Mouse (Mus musculus) retina, postnatal 7 days (tissue): ENCODE results near the gene Orai1.

Experiments
- DNase-seq: peaks from one replicate; pipeline ENCODE4 v3.0.0-alpha.2; 2012; ENCODE audit warnings: low read depth, low spot score

Orai1 gene

GRCm38 (mm10) chr5:122994910-122995309, 20.0 kb upstream of the Orai1 start:
- DNase-seq: no peak

- DNase-seq: no peak
Observed at GRCm38 (mm10) chr5:122997205-122998204, 17.4 kb upstream of the Orai1 start.

GRCm38 (mm10) chr5:123000901-123001300, 14.0 kb upstream of the Orai1 start:
- no peak for DNase-seq

- no peak for DNase-seq
Observed at GRCm38 (mm10) chr5:123005716-123006592, 8.9 kb upstream of the Orai1 start.

GRCm38 (mm10) chr5:123008877-123009493, 5.9 kb upstream of the Orai1 start:
- DNase-seq: no peak

- no peak for DNase-seq
Observed at GRCm38 (mm10) chr5:123009873-123010272, 5.0 kb upstream of the Orai1 start.

GRCm38 (mm10) chr5:123010806-123011205, 4.1 kb upstream of the Orai1 start:
- no peak for DNase-seq

- no peak for DNase-seq
Observed at GRCm38 (mm10) chr5:123011705-123012104, 3.2 kb upstream of the Orai1 start.

- peak; percentile 56 for DNase-seq
Observed at GRCm38 (mm10) chr5:123013599-123014315, 1.1 kb upstream of the Orai1 start.

- no peak for DNase-seq
Observed at GRCm38 (mm10) chr5:123015915-123016314, 1.0 kb downstream of the Orai1 start.

GRCm38 (mm10) chr5:123017504-123017903, 2.6 kb downstream of the Orai1 start:
- DNase-seq: no peak

- DNase-seq: no peak
Observed at GRCm38 (mm10) chr5:123019336-123020016, 4.6 kb downstream of the Orai1 start.

GRCm38 (mm10) chr5:123020426-123020825, 5.6 kb downstream of the Orai1 start:
- no peak for DNase-seq

- no peak for DNase-seq
Observed at GRCm38 (mm10) chr5:123021438-123021837, 6.6 kb downstream of the Orai1 start.

- DNase-seq: no peak
Observed at GRCm38 (mm10) chr5:123023049-123023448, 8.2 kb downstream of the Orai1 start.

GRCm38 (mm10) chr5:123024312-123024711, 9.4 kb downstream of the Orai1 start:
- DNase-seq: no peak

- DNase-seq: no peak
Observed at GRCm38 (mm10) chr5:123024965-123025573, 10.2 kb downstream of the Orai1 start.

- no peak for DNase-seq
Observed at GRCm38 (mm10) chr5:123026414-123026813, 11.5 kb downstream of the Orai1 start.

- DNase-seq: no peak
Observed at GRCm38 (mm10) chr5:123027436-123027835, 12.6 kb downstream of the Orai1 start.

GRCm38 (mm10) chr5:123029729-123030128, 14.9 kb downstream of the Orai1 start:
- no peak for DNase-seq
